Mouse (Mus musculus) C2C12 (cell line): ENCODE results near the gene A630001G21Rik. TPM values are rescaled to one million over a fixed set of nuclear protein-coding genes. Genes with fewer than 3 reads are reported as not detected.
A peak's percentile ranks its signal among the peaks of the same experiment; 100 is the strongest.

Experiments used
- H3K27me3 ChIP-seq: one replicate; pipeline ENCODE4 v1.6.1; 2011; ENCODE audit not compliant: control insufficient read depth, insufficient read depth, insufficient read length
- H3K36me3 ChIP-seq: one replicate; pipeline ENCODE4 v1.6.1; 2011; ENCODE audit not compliant: control insufficient read depth, insufficient read depth
- H3K4me3 ChIP-seq: one replicate; pipeline ENCODE4 v1.5.1; 2011; ENCODE audit warnings: mild to moderate bottlenecking, control low read depth; ENCODE audit not compliant: poor library complexity, insufficient read depth, severe bottlenecking
- H3K79me2 ChIP-seq: one replicate; pipeline ENCODE4 v1.6.1; 2011; ENCODE audit not compliant: control insufficient read depth, insufficient read depth
- H3K79me3 ChIP-seq: one replicate; pipeline ENCODE4 v1.6.1; 2011; ENCODE audit warnings: low read depth, control low read depth
- H3ac ChIP-seq: one replicate; pipeline ENCODE3; 2011; ENCODE audit warnings: low read depth; ENCODE audit not compliant: control insufficient read depth, insufficient read length
- CEBPB ChIP-seq: IDR thresholded peaks from one replicate; pipeline ENCODE4 v1.6.1; 2011; ENCODE audit warnings: low read depth, mild to moderate bottlenecking, control low read depth, moderate library complexity
- CTCF ChIP-seq: IDR thresholded peaks from one replicate; pipeline ENCODE4 v1.5.1; 2011; ENCODE audit not compliant: control insufficient read depth, insufficient read depth, insufficient read length
- FOSL1 ChIP-seq: IDR thresholded peaks from one replicate; pipeline ENCODE4 v1.8.0; 2011; ENCODE audit warnings: mild to moderate bottlenecking, low read length; ENCODE audit not compliant: poor library complexity, insufficient read depth, severe bottlenecking
- MAX ChIP-seq: IDR thresholded peaks from one replicate; pipeline ENCODE4 v1.6.1; 2011; ENCODE audit warnings: mild to moderate bottlenecking, control low read depth
- MYOD1 ChIP-seq: IDR thresholded peaks from one replicate; pipeline ENCODE4 v1.6.1; 2011; ENCODE audit warnings: low read depth; ENCODE audit not compliant: control insufficient read depth, insufficient read length
- MYOG ChIP-seq: IDR thresholded peaks from one replicate; pipeline ENCODE4 v1.6.1; 2011; ENCODE audit not compliant: control insufficient read depth, insufficient read length; ENCODE audit errors: extremely low read depth
- USF1 ChIP-seq: IDR thresholded peaks from one replicate; pipeline ENCODE4 v1.6.1; 2011; ENCODE audit warnings: low read depth, mild to moderate bottlenecking, control low read depth, moderate library complexity
- polyA plus RNA-seq: library from polyadenylated mRNA; unstranded; fragments of >200 nt; fragmentation: generic; extraction: Trizol; gene quantifications from one replicate; pipeline ENCODE4 v1.2.1, GENCODE M21; 2012; ENCODE audit warnings: missing spikeins

Gene A630001G21Rik
- polyA plus RNA-seq, 1 experiment = 0.08 TPM

DNA sequence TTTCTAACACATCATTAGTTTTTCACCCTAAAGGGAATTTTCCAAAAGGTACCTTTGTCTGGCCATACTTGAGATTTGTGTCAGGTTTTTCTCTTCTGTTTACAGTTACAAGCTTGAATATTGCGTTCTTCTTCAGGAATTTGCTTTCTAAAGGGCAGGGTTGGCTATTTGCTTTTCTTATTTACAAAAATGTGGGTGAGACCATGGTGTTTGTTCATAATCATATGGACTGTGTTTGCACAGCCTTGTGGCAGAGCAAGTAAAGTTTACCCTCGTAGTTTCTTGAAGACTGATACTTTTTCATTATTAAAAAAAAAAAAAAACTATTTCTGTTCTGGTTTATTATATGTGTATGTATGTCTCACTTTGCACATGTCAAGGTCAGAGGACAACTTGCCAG, 32.3 kb upstream of the A630001G21Rik start:
- Histone ChIP-seq H3ac (no peak overlapping the region), H3K27me3 (no peaks in the 10 kb centered on the region), H3K36me3 (no peaks in the 10 kb centered on the region), H3K4me3 (no peak overlapping the region), H3K79me3 (peaks cover 87% of the 10 kb centered on the region), H3K79me2 (peaks cover 100% of the 10 kb centered on the region)
- TF ChIP-seq CTCF = no peak
- TF ChIP-seq MYOG = no peak
- no peak for TF ChIP-seq MAX
- no peak for TF ChIP-seq USF1
- TF ChIP-seq FOSL1 = no peak
- TF ChIP-seq MYOD1 = no peak
- no peak for TF ChIP-seq CEBPB

DNA sequence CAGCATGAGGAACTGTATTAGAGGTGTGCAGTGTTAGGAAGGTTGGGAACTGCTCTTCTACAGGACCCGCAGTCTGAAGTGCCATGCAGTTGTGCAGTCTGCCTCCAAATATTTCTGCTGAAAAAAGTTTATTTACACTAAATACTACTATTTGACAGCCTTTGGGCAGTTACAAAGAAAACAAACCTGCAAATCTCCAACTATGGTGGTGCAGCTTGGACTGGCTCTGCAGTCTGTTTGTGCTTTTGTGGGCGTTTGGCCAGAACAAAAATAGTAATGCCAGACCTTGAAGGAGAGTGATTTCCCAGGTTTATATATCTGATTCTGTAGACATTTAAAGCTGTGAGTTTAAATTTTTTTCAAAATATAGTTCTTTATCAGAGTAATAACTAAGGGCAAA, 31.9 kb upstream of the A630001G21Rik start:
- no peak for TF ChIP-seq MAX
- no peak for TF ChIP-seq CEBPB
- no peak for TF ChIP-seq USF1
- Histone ChIP-seq H3ac (no peak overlapping the region), H3K27me3 (no peaks in the 10 kb centered on the region), H3K4me3 (no peak overlapping the region), H3K36me3 (no peaks in the 10 kb centered on the region), H3K79me3 (peaks cover 84% of the 10 kb centered on the region), H3K79me2 (peaks cover 100% of the 10 kb centered on the region)

DNA sequence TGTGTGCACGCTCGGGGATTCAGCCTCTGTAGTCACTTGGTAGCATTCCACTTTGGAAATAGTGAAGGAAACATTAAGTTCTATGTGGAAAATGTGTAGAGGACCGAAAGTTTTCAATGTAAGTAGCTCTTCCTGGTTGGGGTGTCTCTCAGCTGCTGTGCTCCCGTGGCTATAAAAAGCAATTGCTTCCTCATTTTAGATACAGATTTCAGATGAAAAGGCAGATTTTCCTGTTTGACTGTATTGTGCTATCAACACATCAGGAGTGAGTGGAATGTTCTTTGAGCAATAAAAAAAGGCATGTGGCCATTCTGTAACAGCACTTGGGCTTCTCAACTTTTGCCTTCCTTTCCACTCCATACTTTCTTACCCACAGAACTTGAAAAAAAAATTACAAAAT, 30.8 kb upstream of the A630001G21Rik start:
- H3K27me3 ChIP-seq = no peaks in the 10 kb centered on the region
- peaks cover 100% of the 10 kb centered on the region for H3K79me2 ChIP-seq
- H3K4me3 ChIP-seq = no peak overlapping the region
- no peak for TF ChIP-seq CTCF
- no peak for TF ChIP-seq FOSL1
- no peak for TF ChIP-seq MYOD1
- TF ChIP-seq CEBPB = no peak
- TF ChIP-seq MAX = no peak
- no peak for TF ChIP-seq MYOG
- no peak for TF ChIP-seq USF1
- H3ac ChIP-seq = no peak overlapping the region
- H3K79me3 ChIP-seq = peaks cover 88% of the 10 kb centered on the region
- no peaks in the 10 kb centered on the region for H3K36me3 ChIP-seq

DNA sequence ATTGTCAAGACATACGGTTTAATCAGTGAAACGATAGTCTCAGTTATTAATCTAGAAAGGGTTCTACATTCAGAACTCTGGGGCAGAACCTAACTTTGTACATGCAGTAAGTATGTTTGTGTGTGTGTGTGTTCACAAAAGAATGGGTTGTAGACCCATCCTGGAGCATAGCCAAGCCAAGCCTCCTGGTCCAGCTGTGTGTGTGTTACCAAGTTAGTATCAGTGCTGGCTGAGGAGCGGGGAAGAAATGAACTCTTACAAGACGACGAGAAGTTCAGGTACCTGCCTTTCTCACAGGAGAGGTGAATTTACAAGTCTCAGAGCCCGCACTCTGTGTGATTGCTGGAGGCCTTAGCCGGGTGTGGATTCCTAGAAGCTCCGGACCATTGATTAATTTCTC, 26.1 kb upstream of the A630001G21Rik start:
- H3ac ChIP-seq = no peak overlapping the region
- H3K79me2 ChIP-seq = peaks cover 100% of the 10 kb centered on the region
- no peak overlapping the region for H3K4me3 ChIP-seq
- TF ChIP-seq USF1 (no peak), MYOG (no peak), CEBPB (no peak), CTCF (no peak)
- no peaks in the 10 kb centered on the region for H3K27me3 ChIP-seq
- H3K36me3 ChIP-seq = no peaks in the 10 kb centered on the region
- H3K79me3 ChIP-seq = peaks cover 87% of the 10 kb centered on the region

DNA sequence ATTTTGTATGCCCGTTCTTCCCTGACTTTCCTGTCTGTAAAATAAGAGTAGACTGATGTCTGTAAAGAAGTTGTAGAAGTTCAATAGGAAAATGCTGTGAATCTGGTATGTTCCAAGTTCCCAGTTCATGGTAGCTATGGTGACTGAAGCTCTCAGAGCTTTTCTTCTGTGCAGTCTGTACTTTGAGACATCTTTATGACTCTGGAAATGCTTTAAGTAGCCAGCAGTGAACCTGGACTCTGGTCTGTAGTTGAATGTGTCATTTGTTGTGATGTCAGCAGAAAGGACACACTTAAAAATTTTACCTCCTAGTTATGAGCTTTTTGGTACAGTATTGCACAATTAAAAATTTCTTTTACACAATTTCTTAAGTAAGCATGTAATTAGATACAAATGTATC, 24.1 kb upstream of the A630001G21Rik start:
- H3K4me3 ChIP-seq = no peak overlapping the region
- no peaks in the 10 kb centered on the region for H3K27me3 ChIP-seq
- peaks cover 100% of the 10 kb centered on the region for H3K79me2 ChIP-seq
- H3ac ChIP-seq = no peak overlapping the region
- peaks cover 4% of the 10 kb centered on the region for H3K36me3 ChIP-seq
- TF ChIP-seq FOSL1 (no peak), CEBPB (no peak)
- H3K79me3 ChIP-seq = peaks cover 90% of the 10 kb centered on the region

DNA sequence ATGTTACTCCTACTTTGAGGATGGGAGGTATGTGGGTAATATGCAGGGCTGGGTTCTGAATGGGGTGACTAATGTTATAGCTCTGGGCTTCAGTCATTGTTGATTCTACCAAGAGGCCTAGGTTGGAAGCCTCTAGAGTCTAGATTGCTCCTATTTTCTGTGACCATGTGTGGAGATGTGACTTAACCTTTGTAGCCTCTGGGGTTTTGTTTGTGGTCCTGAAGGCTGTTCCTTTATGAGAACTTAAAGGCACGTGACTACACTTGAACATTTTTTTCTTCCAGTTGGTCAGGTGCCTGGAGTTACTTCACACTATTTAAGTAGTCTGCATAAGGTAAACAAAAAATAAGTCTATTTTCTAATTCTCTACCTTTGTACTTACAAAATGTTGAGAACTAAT, 21.3 kb upstream of the A630001G21Rik start:
- H3ac ChIP-seq = no peak overlapping the region
- H3K36me3 ChIP-seq = peaks cover 7% of the 10 kb centered on the region
- no peaks in the 10 kb centered on the region for H3K27me3 ChIP-seq
- TF ChIP-seq MYOG = no peak
- peak; percentile 8 for TF ChIP-seq USF1
- peaks cover 100% of the 10 kb centered on the region for H3K79me2 ChIP-seq
- H3K79me3 ChIP-seq = peaks cover 94% of the 10 kb centered on the region
- H3K4me3 ChIP-seq = no peak overlapping the region

DNA sequence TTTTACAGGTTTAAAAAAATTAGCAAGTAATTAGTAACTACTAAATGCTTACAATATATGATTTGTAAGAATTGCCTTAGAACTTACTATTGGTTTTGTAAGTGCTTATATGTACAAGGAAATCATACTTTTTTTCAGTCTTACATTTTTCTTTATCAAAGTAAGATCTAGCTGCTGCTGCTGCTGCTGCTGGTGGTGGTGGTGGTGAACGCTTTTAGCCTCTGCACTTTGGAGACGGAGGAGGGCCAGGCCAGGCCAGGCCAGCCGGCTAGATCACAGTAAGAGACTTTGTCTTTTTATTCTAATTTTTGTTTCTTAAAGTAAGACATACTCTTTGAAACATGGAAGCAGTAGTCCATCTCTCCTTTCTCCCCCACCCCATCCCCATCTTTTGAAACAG, 16.8 kb upstream of the A630001G21Rik start:
- Histone ChIP-seq H3K36me3 (peaks cover 7% of the 10 kb centered on the region), H3K79me2 (peaks cover 69% of the 10 kb centered on the region), H3K79me3 (peaks cover 64% of the 10 kb centered on the region), H3K27me3 (peaks cover 3% of the 10 kb centered on the region), H3ac (no peak overlapping the region), H3K4me3 (peak overlapping the region; percentile 89)
- no peak for TF ChIP-seq MYOD1
- TF ChIP-seq MAX = no peak
- TF ChIP-seq CTCF = no peak
- no peak for TF ChIP-seq FOSL1
- no peak for TF ChIP-seq USF1
- TF ChIP-seq CEBPB = no peak
- TF ChIP-seq MYOG = no peak
